Mouse (Mus musculus) limb, embryonic 12.5 days (tissue): ENCODE data around the gene Zfhx3. TPM values are rescaled to one million over a fixed set of nuclear protein-coding genes. Genes with fewer than 3 reads are reported as not detected.

Experiments
- ATAC-seq: fragments of 200-750 bp; cut with Nextera tagmentation; 2 replicates; pipeline ENCODE4 v1.8.0; 2017; ENCODE audit warnings: low read depth, moderate TSS enrichment; ENCODE audit not compliant: insufficient number of reproducible peaks, insufficient read depth, low FRiP score, low TSS enrichment
- H3K27ac ChIP-seq: fragments of 300-500 bp; sonication (generic); 2 replicates; pipeline ENCODE4 v1.5.1; 2016; ENCODE audit warnings: mild to moderate bottlenecking, moderate library complexity
- H3K27me3 ChIP-seq: fragments of 300-500 bp; sonication (generic); 2 replicates; pipeline ENCODE4 v1.6.1; 2016; ENCODE audit warnings: mild to moderate bottlenecking, moderate library complexity
- H3K36me3 ChIP-seq: fragments of 300-500 bp; sonication (generic); 2 replicates; pipeline ENCODE4 v1.6.1; 2016; ENCODE audit warnings: mild to moderate bottlenecking, moderate library complexity
- H3K4me1 ChIP-seq: fragments of 300-500 bp; sonication (generic); replicated peaks from 2 replicates; pipeline ENCODE4 v1.6.1; 2016
- H3K4me2 ChIP-seq: fragments of 300-500 bp; sonication (generic); 2 replicates; pipeline ENCODE4 v1.6.1; 2016; ENCODE audit warnings: mild to moderate bottlenecking, moderate library complexity
- H3K4me3 ChIP-seq: fragments of 300-500 bp; sonication (generic); replicated peaks from 2 replicates; pipeline ENCODE4 v1.5.1; 2016; ENCODE audit warnings: mild to moderate bottlenecking
- H3K9ac ChIP-seq: fragments of 300-500 bp; sonication (generic); replicated peaks from 2 replicates; pipeline ENCODE4 v1.6.1; 2016; ENCODE audit warnings: mild to moderate bottlenecking, moderate library complexity
- H3K9me3 ChIP-seq: fragments of 300-500 bp; sonication (generic); 2 replicates; pipeline ENCODE4 v1.6.1; 2016; ENCODE audit warnings: mild to moderate bottlenecking, moderate library complexity
- WGBS: fragments of 180-500 bp; shearing (Covaris S2); methylation state at CpG from one replicate; pipeline ENCODE4 v1.1.7; 2016; 5-methylcytosine and 5-hydroxymethylcytosine counted together
- polyA plus RNA-seq: library from polyadenylated mRNA; unstranded; fragments of >200 nt; fragmentation: Nextera tagmentation; extraction: Ambion mirVana; gene quantifications from 2 replicates; pipeline ENCODE4 v1.2.1, GENCODE M21; 2016

The Zfhx3 gene
- polyA plus RNA-seq, 1 experiment from 2014 or later, result 53.0 TPM

GRCm38 (mm10) chr8:108819271-108819671 lies 876.8 kb downstream of the Zfhx3 start:
- WGBS, result 13% methylated on average over 8 of the region's 8 CpGs
- peaks cover 50% of the 10 kb centered on the region for H3K4me1 ChIP-seq
- no peak for ATAC-seq
- peaks cover 28% of the 10 kb centered on the region for H3K36me3 ChIP-seq
- peak overlapping the region; percentile 7; the same call in 1 of the 2 replicates for H3K27ac ChIP-seq
- no peak overlapping the region for H3K4me3 ChIP-seq
- peak overlapping the region; percentile 15; the same call in 1 of the 2 replicates for H3K4me2 ChIP-seq
- no peaks in the 10 kb centered on the region for H3K9me3 ChIP-seq
- H3K27me3 ChIP-seq, result no peaks in the 10 kb centered on the region
- H3K9ac ChIP-seq, result no peak overlapping the region

- peaks cover 24% of the 10 kb centered on the region for H3K36me3 ChIP-seq
- ATAC-seq, result 0 out of 2 replicates have a peak, but pooled peaks have one; percentile 49
- no peaks in the 10 kb centered on the region for H3K27me3 ChIP-seq
- WGBS, result 5% methylated on average over 3 of the region's 3 CpGs
- H3K9ac ChIP-seq, result no peak overlapping the region
- peak overlapping the region; percentile 9; the same call in 1 of the 2 replicates for H3K27ac ChIP-seq
- H3K9me3 ChIP-seq, result no peaks in the 10 kb centered on the region
- peaks cover 50% of the 10 kb centered on the region for H3K4me1 ChIP-seq
- H3K4me2 ChIP-seq, result peak overlapping the region; percentile 39
- no peak overlapping the region for H3K4me3 ChIP-seq
These were observed 877.4 kb downstream of the Zfhx3 start for GRCm38 (mm10) chr8:108819826-108820225.

- Histone ChIP-seq H3K27me3 (no peaks in the 10 kb centered on the region), H3K9ac (no peak overlapping the region), H3K4me2 (peak overlapping the region; percentile 39), H3K4me1 (peaks cover 50% of the 10 kb centered on the region), H3K27ac (no peak overlapping the region), H3K36me3 (peaks cover 19% of the 10 kb centered on the region), H3K9me3 (no peaks in the 10 kb centered on the region), H3K4me3 (no peak overlapping the region)
- 22% methylated on average over 6 of the region's 6 CpGs for WGBS
- ATAC-seq, result peak; percentile 40; the same call in 1 of the 2 replicates
These were observed 878.2 kb downstream of the Zfhx3 start for GRCm38 (mm10) chr8:108820634-108821033.

- 60% methylated on average over 15 of the region's 15 CpGs for WGBS
These were observed 880.4 kb downstream of the Zfhx3 start for GRCm38 (mm10) chr8:108822841-108823266.

GRCm38 (mm10) chr8:108824049-108824448 lies 881.6 kb downstream of the Zfhx3 start:
- H3K27ac ChIP-seq, result peak overlapping the region; percentile 29; the same call in 1 of the 2 replicates
- H3K27me3 ChIP-seq, result no peaks in the 10 kb centered on the region
- 94% methylated on average over 4 of the region's 4 CpGs for WGBS
- H3K4me2 ChIP-seq, result no peak overlapping the region
- no peak overlapping the region for H3K9ac ChIP-seq
- H3K9me3 ChIP-seq, result no peaks in the 10 kb centered on the region
- H3K4me1 ChIP-seq, result peaks cover 72% of the 10 kb centered on the region
- H3K36me3 ChIP-seq, result peaks cover 8% of the 10 kb centered on the region
- no peak overlapping the region for H3K4me3 ChIP-seq
- ATAC-seq, result no peak

More at GRCm38 (mm10) chr8:108822841-108823266, 880.4 kb downstream of the Zfhx3 start:
- Histone ChIP-seq H3K9ac (no peak overlapping the region), H3K4me3 (no peak overlapping the region), H3K27me3 (no peaks in the 10 kb centered on the region), H3K36me3 (peaks cover 8% of the 10 kb centered on the region), H3K4me1 (peaks cover 69% of the 10 kb centered on the region), H3K4me2 (no peak overlapping the region), H3K9me3 (no peaks in the 10 kb centered on the region), H3K27ac (no peak overlapping the region)
- ATAC-seq, result no peak

GRCm38 (mm10) chr8:108826414-108826813 lies 884.0 kb downstream of the Zfhx3 start:
- ATAC-seq, result no peak
- no peak overlapping the region for H3K4me2 ChIP-seq
- H3K4me1 ChIP-seq, result peaks cover 70% of the 10 kb centered on the region
- H3K4me3 ChIP-seq, result no peak overlapping the region
- WGBS, result 76% methylated on average over 4 of the region's 4 CpGs
- H3K9ac ChIP-seq, result no peak overlapping the region
- H3K27me3 ChIP-seq, result no peaks in the 10 kb centered on the region
- peaks cover 8% of the 10 kb centered on the region for H3K36me3 ChIP-seq
- no peak overlapping the region for H3K27ac ChIP-seq
- H3K9me3 ChIP-seq, result no peaks in the 10 kb centered on the region

- Histone ChIP-seq H3K4me1 (peaks cover 61% of the 10 kb centered on the region), H3K27ac (no peak overlapping the region)
- WGBS, result 46% methylated on average over 15 of the region's 15 CpGs
These were observed 885.0 kb downstream of the Zfhx3 start for GRCm38 (mm10) chr8:108827428-108827827.

GRCm38 (mm10) chr8:108829305-108829717 lies 886.9 kb downstream of the Zfhx3 start:
- peaks cover 4% of the 10 kb centered on the region for H3K36me3 ChIP-seq
- H3K9me3 ChIP-seq, result no peaks in the 10 kb centered on the region
- no peak overlapping the region for H3K4me3 ChIP-seq
- no peaks in the 10 kb centered on the region for H3K27me3 ChIP-seq
- peak; percentile 80; the same call in 1 of the 2 replicates for ATAC-seq
- 41% methylated on average over 12 of the region's 12 CpGs for WGBS
- H3K9ac ChIP-seq, result no peak overlapping the region
- H3K4me1 ChIP-seq, result peaks cover 51% of the 10 kb centered on the region
- peak overlapping the region; percentile 32 for H3K4me2 ChIP-seq
- H3K27ac ChIP-seq, result peak overlapping the region; percentile 59

More at GRCm38 (mm10) chr8:108827428-108827827, 885.0 kb downstream of the Zfhx3 start:
- no peak overlapping the region for H3K4me2 ChIP-seq
- no peak for ATAC-seq
- no peaks in the 10 kb centered on the region for H3K27me3 ChIP-seq
- H3K9ac ChIP-seq, result no peak overlapping the region
- H3K36me3 ChIP-seq, result peaks cover 8% of the 10 kb centered on the region
- H3K9me3 ChIP-seq, result no peaks in the 10 kb centered on the region
- H3K4me3 ChIP-seq, result no peak overlapping the region

- Histone ChIP-seq H3K27me3 (no peaks in the 10 kb centered on the region), H3K36me3 (peaks cover 21% of the 10 kb centered on the region), H3K4me2 (no peak overlapping the region), H3K4me3 (no peak overlapping the region), H3K9me3 (no peaks in the 10 kb centered on the region), H3K9ac (no peak overlapping the region), H3K4me1 (peaks cover 32% of the 10 kb centered on the region), H3K27ac (no peak overlapping the region)
- WGBS, result 91% methylated on average over 11 of the region's 11 CpGs
- ATAC-seq, result no peak
These were observed 892.7 kb downstream of the Zfhx3 start for GRCm38 (mm10) chr8:108835143-108835542.

- Histone ChIP-seq H3K36me3 (peaks cover 29% of the 10 kb centered on the region), H3K4me2 (0 out of 2 replicates have a peak overlapping the region, but pooled peaks have one; percentile 2), H3K9me3 (no peaks in the 10 kb centered on the region), H3K9ac (no peak overlapping the region), H3K27me3 (no peaks in the 10 kb centered on the region), H3K4me1 (peaks cover 22% of the 10 kb centered on the region), H3K4me3 (no peak overlapping the region), H3K27ac (no peak overlapping the region)
- 11% methylated on average over 10 of the region's 10 CpGs for WGBS
- ATAC-seq, result no peak
These were observed 895.3 kb downstream of the Zfhx3 start for GRCm38 (mm10) chr8:108837788-108838187.

GRCm38 (mm10) chr8:108838761-108839160 lies 896.3 kb downstream of the Zfhx3 start:
- H3K27me3 ChIP-seq, result no peaks in the 10 kb centered on the region
- WGBS, result 80% methylated on average over 6 of the region's 6 CpGs
- H3K27ac ChIP-seq, result no peak overlapping the region
- H3K4me1 ChIP-seq, result peaks cover 22% of the 10 kb centered on the region
- no peak for ATAC-seq
- H3K4me3 ChIP-seq, result no peak overlapping the region
- H3K9me3 ChIP-seq, result no peaks in the 10 kb centered on the region
- no peak overlapping the region for H3K9ac ChIP-seq
- peaks cover 34% of the 10 kb centered on the region for H3K36me3 ChIP-seq
- H3K4me2 ChIP-seq, result no peak overlapping the region

GRCm38 (mm10) chr8:108842307-108842706 lies 899.9 kb downstream of the Zfhx3 start:
- WGBS, result 82% methylated on average over 5 of the region's 5 CpGs
- H3K4me1 ChIP-seq, result peaks cover 28% of the 10 kb centered on the region
- no peak overlapping the region for H3K9ac ChIP-seq
- peaks cover 38% of the 10 kb centered on the region for H3K36me3 ChIP-seq
- no peaks in the 10 kb centered on the region for H3K9me3 ChIP-seq
- H3K27ac ChIP-seq, result no peak overlapping the region
- H3K27me3 ChIP-seq, result no peaks in the 10 kb centered on the region
- H3K4me2 ChIP-seq, result no peak overlapping the region
- no peak overlapping the region for H3K4me3 ChIP-seq
- ATAC-seq, result no peak
